Mouse (Mus musculus) hindlimb bud, embryonic 11.5 days (tissue): Measurements from ENCODE around the gene Elk3.

ENCODE experiments used
- DNase-seq: peaks from one replicate; pipeline ENCODE4 v3.0.0-alpha.2; 2012; ENCODE audit warnings: low read depth, low spot score; ENCODE audit errors: extremely low spot score

Elk3 gene

GRCm38 (mm10) chr10:93332261-93332809 lies 21.4 kb upstream of the Elk3 start:
- no peak for DNase-seq

- DNase-seq, result no peak
Observed at GRCm38 (mm10) chr10:93331543-93331942, 20.6 kb upstream of the Elk3 start.

- DNase-seq, result no peak
Observed at GRCm38 (mm10) chr10:93328321-93328720, 17.4 kb upstream of the Elk3 start.

DNA sequence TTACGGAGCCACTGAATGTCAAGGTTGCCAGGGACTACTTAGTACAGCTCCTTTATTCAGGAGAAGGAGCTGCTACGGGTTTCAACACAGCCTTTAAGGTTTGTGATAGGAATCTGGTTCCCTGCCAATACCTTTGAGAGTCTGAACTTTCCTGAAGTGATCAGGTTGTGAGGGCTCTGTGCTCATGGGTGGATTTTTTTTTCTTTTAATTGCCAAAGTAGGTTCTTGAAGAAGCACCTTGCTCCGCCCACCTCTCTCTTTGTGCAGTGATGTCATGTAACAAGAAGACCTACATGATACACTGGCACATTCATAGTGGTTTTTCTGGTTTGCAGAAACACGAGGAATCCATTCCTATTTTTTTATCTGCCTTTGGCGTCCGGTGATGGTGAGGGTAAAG lies 16.3 kb upstream of the Elk3 start:
- DNase-seq, result no peak

DNA sequence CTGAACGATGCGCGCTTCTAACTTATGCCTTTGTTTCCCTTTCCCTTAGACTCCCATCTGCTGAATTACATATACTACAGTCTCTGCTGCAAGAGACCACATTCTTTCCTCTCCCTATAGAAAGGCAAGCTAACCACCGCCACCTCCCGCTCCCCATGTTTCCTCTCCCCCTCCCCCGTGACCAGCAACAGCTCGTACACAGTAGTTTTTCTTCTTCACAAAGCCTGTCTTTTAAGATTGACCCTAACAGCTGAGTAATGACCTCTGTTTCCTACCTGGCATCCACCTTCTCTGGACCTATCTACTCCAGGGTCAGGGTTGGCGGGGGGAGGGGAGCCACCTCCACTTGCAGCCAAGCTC lies 15.8 kb upstream of the Elk3 start:
- DNase-seq, result no peak

- no peak for DNase-seq
Observed at GRCm38 (mm10) chr10:93325804-93326740, 15.1 kb upstream of the Elk3 start.

GRCm38 (mm10) chr10:93325369-93325768 lies 14.4 kb upstream of the Elk3 start:
- no peak for DNase-seq

GRCm38 (mm10) chr10:93324438-93324837 lies 13.5 kb upstream of the Elk3 start:
- DNase-seq, result no peak

GRCm38 (mm10) chr10:93323659-93324058 lies 12.7 kb upstream of the Elk3 start:
- no peak for DNase-seq

GRCm38 (mm10) chr10:93321763-93322162 lies 10.8 kb upstream of the Elk3 start:
- DNase-seq, result no peak

DNA sequence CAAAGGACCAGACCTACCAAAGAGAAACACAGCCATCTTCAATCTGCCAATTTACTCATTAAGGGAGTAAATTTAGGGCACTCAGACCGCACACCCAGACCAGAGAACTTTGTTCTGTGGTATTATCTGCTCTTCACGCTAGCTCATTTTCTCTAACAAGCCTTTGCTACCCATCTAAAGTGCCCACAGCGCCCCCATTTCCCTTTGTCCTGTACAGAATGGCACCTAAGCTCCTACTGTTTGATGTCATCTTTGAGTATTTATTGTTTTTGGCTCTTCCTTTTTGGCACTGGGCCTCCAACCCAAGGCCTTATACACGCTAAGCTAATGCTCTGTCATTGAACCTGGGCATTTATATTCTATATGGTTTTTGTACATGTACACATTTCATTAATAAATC lies 9.2 kb upstream of the Elk3 start:
- no peak for DNase-seq

GRCm38 (mm10) chr10:93319526-93320063 lies 8.7 kb upstream of the Elk3 start:
- DNase-seq, result no peak

DNA sequence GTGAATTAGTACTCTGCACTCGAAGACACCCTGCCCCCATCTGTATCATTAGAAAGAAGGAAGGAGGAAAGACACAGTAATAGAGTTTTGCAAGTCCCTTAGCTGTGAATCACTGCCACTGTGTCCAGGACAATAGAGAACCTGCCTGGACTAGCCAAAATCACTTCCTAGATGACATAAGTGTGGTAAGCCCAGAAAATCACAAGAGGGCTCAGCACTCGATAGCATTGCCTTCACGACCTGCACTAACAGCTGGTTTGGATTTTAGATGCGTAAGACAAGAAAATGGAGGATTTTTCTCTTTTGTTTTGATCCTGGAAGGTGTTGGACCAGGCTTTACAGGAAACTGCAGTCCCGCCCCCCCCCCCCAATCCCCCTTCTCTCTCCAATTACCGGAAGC lies 6.0 kb upstream of the Elk3 start:
- DNase-seq, result no peak

DNA sequence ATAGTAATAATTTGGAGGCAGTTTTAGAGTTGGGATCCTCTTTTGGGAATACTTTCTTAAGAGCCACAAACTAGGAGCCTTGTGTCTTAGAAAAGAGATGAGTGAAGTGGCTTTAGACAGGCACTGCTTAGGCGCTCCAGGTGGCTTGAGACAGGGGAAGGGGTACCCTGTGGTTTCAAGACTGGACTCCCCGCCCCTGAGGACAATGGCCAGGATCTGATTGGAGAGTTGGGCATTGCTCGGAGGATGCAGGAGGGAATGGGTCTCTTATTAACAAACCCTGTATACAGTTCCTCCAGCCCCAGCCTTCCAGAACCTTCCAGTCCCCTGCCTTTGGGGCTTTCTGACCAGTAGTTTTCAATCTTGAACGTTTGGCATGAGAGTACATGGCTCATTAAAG lies 641 bp upstream of the Elk3 start:
- DNase-seq, result no peak

DNA sequence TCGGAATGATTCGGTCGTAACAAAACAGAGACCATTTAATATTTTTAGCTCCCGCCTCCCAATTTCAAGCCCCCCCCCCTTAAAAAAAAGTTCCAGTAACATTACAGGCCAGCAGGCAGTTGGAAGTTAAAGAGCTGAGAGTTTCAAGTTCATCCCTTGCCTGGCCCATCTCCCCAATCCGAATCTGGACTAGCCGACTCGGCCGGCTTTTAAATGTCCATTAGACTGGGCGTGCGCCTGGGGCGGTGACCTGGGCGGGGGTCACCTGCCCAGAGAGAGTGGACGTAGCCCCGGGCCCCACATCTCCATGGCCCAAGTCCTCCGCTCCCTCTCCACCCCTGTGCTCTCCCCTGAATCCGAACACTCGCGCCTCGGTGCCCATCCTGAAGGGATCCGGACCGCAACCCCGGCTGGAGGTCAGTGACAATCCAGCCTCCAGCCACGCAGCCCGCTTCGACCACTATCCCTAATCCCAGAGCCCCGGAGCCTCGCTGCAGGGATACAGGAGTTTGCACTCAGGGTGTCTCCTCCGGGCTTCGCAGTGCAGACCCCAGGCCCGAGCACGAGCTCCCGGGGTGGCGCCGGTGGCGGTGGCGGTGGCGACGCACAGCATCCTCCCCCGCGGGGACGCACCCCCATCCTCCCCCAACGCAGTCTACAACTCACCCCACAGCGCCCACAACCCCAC lies 857 bp downstream of the Elk3 start:
- no peak for DNase-seq

- DNase-seq, result no peak
Observed at GRCm38 (mm10) chr10:93309131-93309933, 1.6 kb downstream of the Elk3 start.

- DNase-seq, result no peak
Observed at GRCm38 (mm10) chr10:93306367-93306766, 4.6 kb downstream of the Elk3 start.

- DNase-seq, result no peak
Observed at GRCm38 (mm10) chr10:93305946-93306345, 5.0 kb downstream of the Elk3 start.

DNA sequence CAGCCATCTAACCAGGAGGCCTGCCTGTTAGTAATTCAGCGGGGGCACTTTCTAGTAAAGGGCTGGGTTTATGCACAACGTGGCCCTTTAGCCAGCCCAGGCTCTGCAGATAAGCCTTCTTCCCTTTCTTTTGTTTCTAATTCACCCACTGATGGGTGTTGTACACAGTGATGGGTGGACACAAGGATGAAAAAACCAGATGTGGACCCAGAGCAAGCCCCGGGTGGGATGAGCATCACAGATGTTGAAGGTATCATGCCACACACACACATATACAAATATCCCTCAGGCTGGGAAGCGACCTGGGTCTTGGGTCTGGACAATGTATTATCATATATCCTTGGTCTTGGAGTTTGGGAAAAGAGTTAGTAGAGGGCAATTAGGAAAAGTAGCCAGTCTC lies 7.7 kb downstream of the Elk3 start:
- DNase-seq, result no peak

- DNase-seq, result no peak
Observed at GRCm38 (mm10) chr10:93301831-93302230, 9.1 kb downstream of the Elk3 start.

DNA sequence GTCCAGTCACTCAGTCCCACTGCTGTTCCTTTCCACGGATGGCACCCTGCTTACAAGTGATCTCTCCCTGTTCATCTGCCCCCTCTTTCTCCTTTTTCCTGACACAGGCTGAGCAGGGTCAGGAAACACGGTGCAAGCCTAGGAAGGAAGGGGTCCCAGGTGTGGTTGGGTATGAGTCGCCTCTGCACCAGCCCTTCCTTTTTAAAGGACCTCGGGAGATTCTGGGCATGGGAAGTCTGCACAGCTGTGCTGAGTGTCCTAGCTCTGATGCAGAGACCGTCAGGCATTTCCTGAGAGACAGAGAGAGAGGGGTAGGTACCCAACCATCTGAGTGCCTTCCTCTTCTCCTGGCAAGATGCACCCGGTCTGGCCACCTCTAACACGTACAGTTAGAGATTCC lies 12.7 kb downstream of the Elk3 start:
- no peak for DNase-seq
